Mouse (Mus musculus) MEL (cell line): ENCODE results near the gene Ap4s1. TPM values are rescaled to one million over a fixed set of nuclear protein-coding genes. Genes with fewer than 3 reads are reported as not detected.
A peak's percentile ranks its signal among the peaks of the same experiment; 100 is the strongest.
"Not testable (repeated sequence)": the region's sequence is repeated elsewhere in the genome, so short reads cannot be mapped to it uniquely, and the experiment has no call there.

ENCODE experiments used
- DNase-seq: peaks from one replicate; pipeline ENCODE4 v3.0.0; 2011; ENCODE audit warnings: low read depth, low spot score
- H3K27ac ChIP-seq: 2 replicates; pipeline ENCODE4 v1.5.1; 2012; ENCODE audit warnings: low read depth, mild to moderate bottlenecking, control low read depth, low read length, moderate library complexity; ENCODE audit not compliant: control insufficient read depth
- H3K27me3 ChIP-seq, 2 experiments: fragments of 150-350 bp in 1 of 2; sonication (generic) in 1 of 2; 2 replicates each; pipeline ENCODE4 v1.6.1; 2012; ENCODE audit warnings: low read length in 2 of 2, mild to moderate bottlenecking in 2 of 2, improper control_type of control experiment in 1 of 2, moderate library complexity in 1 of 2; ENCODE audit not compliant: insufficient read depth in 2 of 2, control insufficient read depth in 1 of 2
- H3K36me3 ChIP-seq, 2 experiments: 2 replicates each; pipeline ENCODE4 v1.6.1; 2012 to 2014; ENCODE audit warnings: low read length in 2 of 2, improper control_type of control experiment in 1 of 2, inconsistent platforms in 1 of 2, mild to moderate bottlenecking in 1 of 2; ENCODE audit not compliant: insufficient read depth in 2 of 2, control insufficient read depth in 1 of 2
- H3K4me1 ChIP-seq, 2 experiments: fragments of 150-350 bp in 1 of 2; sonication (generic) in 1 of 2; 2 replicates each; pipeline ENCODE4 v1.6.1; 2012; ENCODE audit warnings: low read length in 2 of 2, improper control_type of control experiment in 1 of 2, mild to moderate bottlenecking in 1 of 2; ENCODE audit not compliant: insufficient read depth in 2 of 2, control insufficient read depth in 1 of 2
- H3K4me3 ChIP-seq, 2 experiments: fragments of 150-350 bp in 1 of 2; sonication (generic) in 1 of 2; 2 replicates each; pipeline ENCODE4 v1.5.1; 2012; ENCODE audit warnings: low read depth in 2 of 2, low read length in 2 of 2, mild to moderate bottlenecking in 2 of 2, moderate library complexity in 2 of 2, control low read depth in 1 of 2, improper control_type of control experiment in 1 of 2; ENCODE audit not compliant: control insufficient read depth in 1 of 2, insufficient read depth in 1 of 2
- H3K79me2 ChIP-seq: 2 replicates; pipeline ENCODE4 v1.6.1; 2012; ENCODE audit warnings: mild to moderate bottlenecking, low read length, moderate library complexity; ENCODE audit not compliant: control insufficient read depth, poor library complexity, insufficient read depth
- H3K9ac ChIP-seq: 2 replicates; pipeline ENCODE4 v1.6.1; 2012; ENCODE audit warnings: low read depth, mild to moderate bottlenecking, control low read depth, low read length, moderate library complexity; ENCODE audit not compliant: control insufficient read depth, poor library complexity, severe bottlenecking
- H3K9me3 ChIP-seq: fragments of 150-350 bp; sonication (generic); replicated peaks from 2 replicates; pipeline ENCODE4 v1.6.1; 2012; ENCODE audit warnings: mild to moderate bottlenecking, low read length, improper control_type of control experiment, moderate library complexity; ENCODE audit not compliant: insufficient read depth
- BHLHE40 ChIP-seq: IDR thresholded peaks from 2 replicates; pipeline ENCODE4 v1.6.1; 2012; ENCODE audit warnings: low read depth, mild to moderate bottlenecking, inconsistent platforms, low read length, improper control_type of control experiment, borderline replicate concordance
- CHD1 ChIP-seq: IDR thresholded peaks from 2 replicates; pipeline ENCODE4 v1.6.1; 2012; ENCODE audit warnings: low read depth, mild to moderate bottlenecking, inconsistent platforms, low read length, improper control_type of control experiment
- EP300 ChIP-seq, 2 experiments: IDR thresholded peaks; 2 replicates each; pipeline ENCODE4 v1.6.1; 2011; ENCODE audit warnings: improper control_type of control experiment in 2 of 2, low read length in 2 of 2, low read depth in 1 of 2, mild to moderate bottlenecking in 1 of 2
- GABPA ChIP-seq: IDR thresholded peaks from 2 replicates; pipeline ENCODE4 v1.6.1; 2012; ENCODE audit warnings: low read depth, mild to moderate bottlenecking, inconsistent platforms, low read length, improper control_type of control experiment, moderate library complexity
- GATA1 ChIP-seq: IDR thresholded peaks from 2 replicates; pipeline ENCODE4 v1.6.1; 2011; ENCODE audit warnings: low read depth, low read length, improper control_type of control experiment
- HCFC1 ChIP-seq: IDR thresholded peaks from 2 replicates; pipeline ENCODE4 v1.6.1; 2012; ENCODE audit warnings: low read depth, mild to moderate bottlenecking, inconsistent platforms, low read length, improper control_type of control experiment, moderate library complexity
- JUND ChIP-seq: IDR thresholded peaks from 2 replicates; pipeline ENCODE4 v1.6.1; 2011; ENCODE audit warnings: low read depth, mild to moderate bottlenecking, improper control_type of control experiment, low read length
- MAFK ChIP-seq: IDR thresholded peaks from 2 replicates; pipeline ENCODE4 v1.6.1; 2011; ENCODE audit warnings: low read depth, mild to moderate bottlenecking, low read length, improper control_type of control experiment, borderline replicate concordance
- MAX ChIP-seq: IDR thresholded peaks from 2 replicates; pipeline ENCODE4 v1.6.1; 2011; ENCODE audit warnings: low read length, improper control_type of control experiment
- MAZ ChIP-seq: IDR thresholded peaks from 2 replicates; pipeline ENCODE4 v1.6.1; 2012; ENCODE audit warnings: low read depth, mild to moderate bottlenecking, inconsistent platforms, low read length, improper control_type of control experiment
- MXI1 ChIP-seq: IDR thresholded peaks from 2 replicates; pipeline ENCODE4 v1.6.1; 2011; ENCODE audit warnings: mild to moderate bottlenecking, low read depth, low read length, improper control_type of control experiment
- MYC ChIP-seq: IDR thresholded peaks from 2 replicates; pipeline ENCODE4 v1.6.1; 2011; ENCODE audit warnings: low read depth, mild to moderate bottlenecking, low read length, improper control_type of control experiment, moderate library complexity
- NRF1 ChIP-seq: IDR thresholded peaks from 2 replicates; pipeline ENCODE4 v1.6.1; 2014; ENCODE audit warnings: low read depth, mild to moderate bottlenecking, inconsistent platforms, low read length, improper control_type of control experiment, moderate library complexity; ENCODE audit not compliant: poor library complexity, insufficient read depth, severe bottlenecking
- POLR2A ChIP-seq, 2 experiments: IDR thresholded peaks; 2 replicates each; pipeline ENCODE4 v1.6.1; 2011 to 2012; ENCODE audit warnings: low read length in 2 of 2, mild to moderate bottlenecking in 2 of 2, control low read depth in 1 of 2, improper control_type of control experiment in 1 of 2, low read depth in 1 of 2, moderate library complexity in 1 of 2; ENCODE audit not compliant: control insufficient read depth in 1 of 2, insufficient read depth in 1 of 2, poor library complexity in 1 of 2
- POLR2AphosphoS5 ChIP-seq: IDR thresholded peaks from 2 replicates; pipeline ENCODE4 v1.6.1; 2012; ENCODE audit warnings: low read depth, borderline replicate concordance, mild to moderate bottlenecking, inconsistent platforms, low read length, moderate library complexity, mixed read lengths
- SIN3A ChIP-seq: IDR thresholded peaks from 2 replicates; pipeline ENCODE4 v1.6.1; 2012; ENCODE audit warnings: low read length, improper control_type of control experiment, inconsistent platforms
- TAL1 ChIP-seq: IDR thresholded peaks from 2 replicates; pipeline ENCODE4 v1.6.1; 2012; ENCODE audit warnings: mild to moderate bottlenecking, inconsistent platforms, low read length, moderate library complexity, mixed read lengths
- TBP ChIP-seq: IDR thresholded peaks from 2 replicates; pipeline ENCODE4 v1.8.0; 2011; ENCODE audit warnings: low read depth, low read length, improper control_type of control experiment
- UBTF ChIP-seq: IDR thresholded peaks from 2 replicates; pipeline ENCODE4 v1.6.1; 2012; ENCODE audit warnings: low read depth, mild to moderate bottlenecking, inconsistent platforms, low read length, improper control_type of control experiment, moderate library complexity, borderline replicate concordance; ENCODE audit not compliant: insufficient read depth
- USF2 ChIP-seq, 2 experiments: IDR thresholded peaks; 2 replicates each; pipeline ENCODE4 v1.6.1; 2011 to 2012; ENCODE audit warnings: improper control_type of control experiment in 2 of 2, low read length in 2 of 2, borderline replicate concordance in 1 of 2, inconsistent platforms in 1 of 2, low read depth in 1 of 2, mild to moderate bottlenecking in 1 of 2; ENCODE audit not compliant: insufficient read depth in 1 of 2
- ZMIZ1 ChIP-seq: IDR thresholded peaks from 2 replicates; pipeline ENCODE4 v1.6.1; 2012; ENCODE audit warnings: low read depth, mild to moderate bottlenecking, inconsistent platforms, low read length, improper control_type of control experiment, moderate library complexity
- ZNF384 ChIP-seq: IDR thresholded peaks from 2 replicates; pipeline ENCODE4 v1.6.1; 2012; ENCODE audit warnings: low read depth, mild to moderate bottlenecking, inconsistent platforms, low read length, improper control_type of control experiment
- polyA plus RNA-seq, 2 experiments: library from polyadenylated mRNA; stranded (reverse) in 1 of 2; unstranded in 1 of 2; fragments of >175 nt in 1 of 2; fragments of >200 nt in 1 of 2; gene quantifications; 2 replicates each; pipeline versions ENCODE4 v1.2.1 to v1.2.4; 2012; ENCODE audit warnings: low replicate concordance in 2 of 2, low read depth in 1 of 2; ENCODE audit not compliant: insufficient read length in 2 of 2, insufficient read depth in 1 of 2, missing spikeins in 1 of 2
- total RNA-seq: library from RNA; depleted of rRNA; stranded (reverse); fragments of 300-350 nt; gene quantifications from 2 replicates; pipeline ENCODE4 v1.2.3, GENCODE M21; 2012; rRNA removed

The Ap4s1 gene
- total RNA-seq, result 10.1 and 13.3 TPM in 2 replicates
- polyA plus RNA-seq, result 1 to 10 TPM in 1 of 2 experiments, not detected in 1; 9.0 TPM

DNA sequence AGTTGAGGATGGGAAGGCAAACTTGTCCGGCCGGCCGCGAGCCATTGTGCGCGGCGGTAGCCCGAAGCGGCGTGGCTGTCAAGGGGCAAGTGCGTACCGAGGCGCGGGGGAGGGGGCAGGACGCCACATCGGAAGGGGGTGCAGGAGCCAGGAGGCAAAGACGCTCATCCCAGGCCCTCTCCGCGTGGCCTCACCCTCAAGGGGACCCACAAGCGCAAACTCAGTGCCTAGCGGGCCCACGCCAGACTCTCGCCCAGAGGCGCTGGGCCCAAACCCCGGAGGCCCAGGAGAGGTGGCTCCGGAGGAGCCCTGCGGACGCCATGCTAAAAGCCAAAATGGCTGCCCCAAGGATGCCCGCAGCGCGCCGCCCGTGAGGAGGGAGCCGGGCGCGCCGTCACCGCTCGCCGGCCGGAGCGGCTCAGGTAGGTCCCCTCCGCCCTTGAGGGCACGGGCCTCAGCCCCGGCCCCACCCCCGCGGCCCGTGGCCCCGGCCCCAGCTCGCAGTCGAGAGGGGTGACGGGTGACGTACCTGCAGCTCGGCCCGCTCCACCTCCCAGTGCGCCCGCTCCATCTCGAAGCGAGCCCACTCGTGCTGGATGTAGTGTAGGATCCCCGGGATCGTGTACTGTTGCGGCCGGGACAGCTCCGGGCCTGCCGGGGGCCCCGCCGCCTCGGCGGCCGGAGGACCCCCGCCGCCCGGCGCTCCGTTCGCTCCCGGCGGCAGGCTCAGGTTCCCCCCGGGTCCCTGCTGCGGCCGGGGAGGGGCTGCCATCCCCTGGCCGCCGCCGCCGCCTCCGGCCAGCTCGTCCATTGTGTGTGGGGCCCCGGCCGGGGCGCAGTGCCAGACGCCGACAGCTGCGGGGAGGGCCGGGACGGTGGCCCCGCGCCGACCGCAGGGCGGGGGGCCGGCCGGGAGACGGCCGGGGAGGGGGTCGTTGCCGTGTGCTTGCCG is at the start of gene Ap4s1:
Gene Ap4s1, plus strand, starts transcription at position 141 of the 952 bp plus-strand sequence.
- TF ChIP-seq ZMIZ1, result no peak
- TF ChIP-seq USF2 (IDR thresholded peaks at IDR 0.05; ENCODE audit: borderline replicate concordance in 1 of 2, insufficient read depth in 1 of 2, low read depth in 1 of 2, low read length in 2 of 2), result no peak
- TF ChIP-seq JUND, result no peak
- no peak; the same call in 1 of the 2 replicates for TF ChIP-seq HCFC1
- no peak for TF ChIP-seq UBTF
- peak; percentile 76 for TF ChIP-seq MXI1
- TF ChIP-seq POLR2A (IDR thresholded peaks at IDR 0.05; ENCODE audit: control insufficient read depth in 1 of 2, insufficient read depth in 1 of 2, low read depth in 1 of 2, low read length in 2 of 2, poor library complexity in 1 of 2), result peak in 1 of 2 experiments; percentile 67; a peak in 3 of 4 replicates
- peak; percentile 0 for TF ChIP-seq SIN3A
- TF ChIP-seq TAL1, result no peak
- no peak for TF ChIP-seq MAFK
- 0 out of 2 replicates have a peak, but pooled peaks have one; percentile 13 for TF ChIP-seq NRF1
- TF ChIP-seq ZNF384, result no peak
- peak; percentile 16; the same call in 1 of the 2 replicates for TF ChIP-seq MAX
- 0 out of 2 replicates have a peak, but pooled peaks have one; percentile 21 for TF ChIP-seq TBP
- 0 out of 2 replicates have a peak, but pooled peaks have one; percentile 16 for TF ChIP-seq MYC
- Histone ChIP-seq H3K9me3 (no peaks in the 10 kb centered on the region), H3K27ac (peak within 1 kb of the TSS; percentile 57), H3K79me2 (peaks cover 48% of the 10 kb centered on the region), H3K9ac (peak within 1 kb of the TSS; percentile 90), H3K4me1 (peaks cover 17 to 31% of the 10 kb centered on the region in 2 experiments), H3K4me3 (peak within 1 kb of the TSS; percentile 64 to 100), H3K36me3 (peaks cover 0 to 38% of the 10 kb centered on the region in 2 experiments; a peak in 2 of 4 replicates), H3K27me3 (no peaks in the 10 kb centered on the region)
- peak; percentile 71 for DNase-seq

DNA sequence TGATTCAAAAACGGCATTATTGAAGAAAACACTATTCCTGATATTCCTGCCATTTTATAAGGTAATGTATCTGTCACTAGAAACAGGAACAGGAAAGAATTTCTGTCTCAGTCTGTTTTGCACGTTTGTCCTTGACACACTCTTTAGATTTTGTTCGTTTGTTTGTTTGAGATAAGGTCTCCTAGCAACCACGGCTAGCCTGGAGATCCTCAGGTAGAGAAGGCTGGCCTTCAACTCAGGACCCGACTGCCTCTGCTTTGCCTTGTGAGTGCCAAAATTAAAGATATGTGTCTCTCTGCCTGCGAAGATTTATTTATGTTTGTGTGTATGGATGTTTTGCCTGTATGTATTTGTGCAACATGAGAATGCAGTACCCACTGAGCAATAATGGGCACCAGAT is 49.0 kb upstream of the Ap4s1 start:
- peak; percentile 85 for DNase-seq
- Histone ChIP-seq H3K9ac (no peak overlapping the region), H3K36me3 (peaks cover 7 to 27% of the 10 kb centered on the region in 2 experiments)

DNA sequence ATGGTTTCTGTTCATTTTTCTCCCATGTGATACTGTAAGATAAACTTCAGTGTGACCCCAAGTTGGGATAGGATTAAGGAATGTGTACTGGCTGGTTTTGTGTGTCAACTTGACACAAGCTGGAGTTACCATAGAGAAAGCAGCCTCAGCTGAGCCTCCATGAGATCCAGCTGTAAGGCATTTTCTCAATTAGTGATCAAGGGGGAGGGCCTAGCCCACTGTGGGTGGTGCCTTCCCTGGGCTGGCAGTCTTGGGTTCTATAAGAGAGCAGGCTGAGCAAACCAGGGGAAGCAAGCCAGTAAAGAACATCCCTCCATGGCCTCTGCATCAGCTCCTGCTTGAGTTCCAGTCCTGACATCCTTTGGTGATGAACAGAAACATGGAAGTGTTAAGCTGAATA is 41.4 kb upstream of the Ap4s1 start:
- H3K27me3 ChIP-seq, H3K4me3 ChIP-seq, H3K9ac ChIP-seq, H3K27ac ChIP-seq, H3K9me3 ChIP-seq, H3K4me1 ChIP-seq, DNase-seq, H3K79me2 ChIP-seq: not testable (repeated sequence)
- peaks cover 4 to 15% of the 10 kb centered on the region in 2 experiments for H3K36me3 ChIP-seq

More for the DNA sequence above, 49.0 kb upstream of the Ap4s1 start:
- TF ChIP-seq ZMIZ1, result no peak
- peak; percentile 56 for TF ChIP-seq SIN3A
- peak; percentile 62; the same call in 1 of the 2 replicates for TF ChIP-seq BHLHE40
- no peak for TF ChIP-seq MAZ
- peak; percentile 85 for TF ChIP-seq GATA1
- TF ChIP-seq ZNF384, result no peak
- TF ChIP-seq MAFK, result no peak
- peak; percentile 82 for TF ChIP-seq MXI1
- peak; percentile 28; the same call in 1 of the 2 replicates for TF ChIP-seq MYC
- no peak for TF ChIP-seq TAL1
- TF ChIP-seq GABPA, result no peak
- TF ChIP-seq POLR2AphosphoS5, result no peak
- TF ChIP-seq EP300 (IDR thresholded peaks at IDR 0.05; ENCODE audit: low read depth in 1 of 2, low read length in 2 of 2), result peak in 1 of 2 experiments; percentile 16; a peak in 2 of 4 replicates
- TF ChIP-seq NRF1, result no peak
- no peak for TF ChIP-seq CHD1
- H3K4me1 ChIP-seq, result peaks cover 13 to 16% of the 10 kb centered on the region in 2 experiments
- no peak overlapping the region for H3K4me3 ChIP-seq
- no peaks in the 10 kb centered on the region for H3K27me3 ChIP-seq
- peak overlapping the region; percentile 24; the same call in 1 of the 2 replicates for H3K27ac ChIP-seq
- no peaks in the 10 kb centered on the region for H3K9me3 ChIP-seq
- H3K79me2 ChIP-seq, result no peaks in the 10 kb centered on the region
